Mouse (Mus musculus): ENCODE measurements at regions not wholly inside any gene's neighbourhood (a gene's known extent, or its start where the extent isn't known, plus 50 kb on each side); places are given as distances from the start of the nearest gene placed in this dataset.

GRCm38 (mm10) chr5:78621987-78622854, 1214.4 kb upstream of the Igfbp7 start:
- peak; percentile 75 for DNase-seq (ENCODE audit: low read depth, low spot score)

- DNase-seq (ENCODE audit: low read depth, low spot score) = no peak
These were observed 1200.5 kb upstream of the Igfbp7 start for GRCm38 (mm10) chr5:78608317-78608716.

DNA sequence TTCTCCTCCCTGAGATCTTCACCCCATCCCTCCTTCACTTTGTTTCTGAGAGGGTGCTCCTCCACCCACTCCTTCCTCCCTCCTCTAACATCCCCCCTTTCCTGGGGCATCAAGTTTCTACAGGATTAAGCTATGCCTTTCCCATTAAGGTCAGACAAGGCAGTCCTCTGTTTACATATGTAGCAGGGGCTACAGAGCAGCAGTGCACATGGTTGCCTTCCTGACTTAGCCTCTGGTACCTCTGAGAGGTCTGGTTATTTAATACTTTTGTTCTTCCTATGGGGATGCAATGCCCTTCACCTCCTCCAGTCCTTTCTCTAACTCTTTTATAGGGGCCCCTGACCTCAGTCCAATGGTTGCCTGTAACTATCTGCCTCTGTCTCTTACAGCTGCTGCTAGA, 1194.8 kb upstream of the Igfbp7 start:
- no peak for DNase-seq (ENCODE audit: low read depth, low spot score)

DNA sequence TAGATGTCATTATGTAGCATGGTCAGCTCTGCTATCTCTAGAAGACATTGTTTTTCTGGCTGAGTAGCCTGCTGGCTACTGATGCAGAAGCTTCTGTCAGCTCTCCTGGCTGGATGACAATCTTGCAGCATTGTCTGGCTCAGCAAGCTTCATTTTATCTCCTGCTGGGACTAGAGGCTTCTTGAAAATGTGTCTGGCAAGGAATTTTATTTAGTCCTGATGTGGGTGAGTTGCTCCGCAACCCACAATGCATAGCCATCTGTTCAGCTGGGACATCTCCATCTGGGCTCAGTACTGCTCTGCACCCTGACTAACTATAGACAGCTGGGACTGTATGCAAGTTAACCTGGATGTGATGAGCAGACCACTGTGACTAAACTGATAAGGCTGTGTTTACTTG, 1177.0 kb upstream of the Igfbp7 start:
- DNase-seq (ENCODE audit: low read depth, low spot score) = no peak

DNA sequence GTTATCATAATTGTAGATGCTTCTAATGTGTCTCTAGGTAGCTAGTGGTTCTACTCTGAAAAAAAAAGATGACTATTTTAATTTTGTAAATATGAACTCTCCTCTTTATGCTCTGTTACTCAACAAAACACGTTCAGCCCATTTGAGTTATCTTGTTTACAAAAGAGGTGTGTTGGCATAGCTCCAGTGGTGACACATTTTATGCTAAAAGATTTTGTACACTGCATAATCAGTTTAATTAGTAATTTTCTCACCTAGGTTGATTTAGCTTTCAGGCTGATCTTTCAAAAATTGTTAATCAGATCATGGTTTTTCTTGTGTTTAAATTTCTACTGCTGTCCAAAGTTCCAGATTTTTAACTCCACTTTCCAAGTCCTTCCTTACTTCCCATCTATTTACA, 1149.1 kb upstream of the Igfbp7 start:
- DNase-seq (ENCODE audit: low read depth, low spot score) = no peak

DNA sequence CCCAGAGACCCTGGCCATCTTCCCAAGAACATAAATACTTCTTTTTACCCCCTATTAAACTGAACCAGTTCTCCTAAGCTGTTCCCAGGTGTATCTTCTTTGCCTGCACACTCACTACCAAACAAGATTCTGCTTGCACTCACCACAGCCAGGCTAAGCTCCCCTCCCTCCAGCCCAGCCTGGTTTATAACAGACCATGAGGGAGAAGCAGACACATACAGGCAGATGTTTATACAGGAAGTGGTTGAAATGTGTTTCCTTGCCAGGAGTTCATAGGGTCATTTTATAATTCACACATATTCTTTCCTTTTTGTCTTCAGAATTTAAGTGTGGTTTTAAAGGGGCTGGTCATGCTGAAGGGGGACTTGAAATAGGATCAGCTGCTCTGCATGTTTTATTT, 1127.5 kb upstream of the Igfbp7 start:
- no peak for DNase-seq (ENCODE audit: low read depth, low spot score)
